Mouse (Mus musculus) neural tube, embryonic 15.5 days (tissue): Measurements from ENCODE around the gene Pomt2. TPM values are rescaled to one million over a fixed set of nuclear protein-coding genes. Genes with fewer than 3 reads are reported as not detected.
A peak's percentile ranks its signal among the peaks of the same experiment; 100 is the strongest.
"Not testable (repeated sequence)": the region's sequence is repeated elsewhere in the genome, so short reads cannot be mapped to it uniquely, and the experiment has no call there.

Source experiments
- ATAC-seq: fragments of 200-750 bp; cut with Nextera tagmentation; 2 replicates; pipeline ENCODE4 v1.8.0; 2017; ENCODE audit warnings: mild to moderate bottlenecking, moderate TSS enrichment, moderate library complexity; ENCODE audit not compliant: low FRiP score
- H3K27ac ChIP-seq: fragments of 300-500 bp; sonication (generic); replicated peaks from 2 replicates; pipeline ENCODE4 v1.5.1; 2015; ENCODE audit warnings: mild to moderate bottlenecking, inconsistent platforms
- H3K27me3 ChIP-seq: fragments of 300-500 bp; sonication (generic); replicated peaks from 2 replicates; pipeline ENCODE4 v1.6.1; 2015; ENCODE audit warnings: inconsistent platforms
- H3K36me3 ChIP-seq: fragments of 300-500 bp; sonication (generic); 2 replicates; pipeline ENCODE4 v1.6.1; 2015; ENCODE audit warnings: inconsistent platforms
- H3K4me1 ChIP-seq: fragments of 300-500 bp; sonication (generic); 2 replicates; pipeline ENCODE4 v1.6.1; 2015; ENCODE audit warnings: inconsistent platforms
- H3K4me2 ChIP-seq: fragments of 300-500 bp; sonication (generic); 2 replicates; pipeline ENCODE4 v1.6.1; 2015; ENCODE audit warnings: inconsistent platforms, mild to moderate bottlenecking, moderate library complexity
- H3K4me3 ChIP-seq: fragments of 300-500 bp; sonication (generic); replicated peaks from 2 replicates; pipeline ENCODE4 v1.5.1; 2015; ENCODE audit warnings: mild to moderate bottlenecking, inconsistent platforms
- H3K9ac ChIP-seq: fragments of 300-500 bp; sonication (generic); replicated peaks from 2 replicates; pipeline ENCODE4 v1.6.1; 2015; ENCODE audit warnings: mild to moderate bottlenecking, inconsistent platforms
- H3K9me3 ChIP-seq: fragments of 300-500 bp; sonication (generic); replicated peaks from 2 replicates; pipeline ENCODE4 v1.6.1; 2016; ENCODE audit warnings: inconsistent platforms
- WGBS: fragments of 180-500 bp; shearing (Covaris S2); methylation state at CpG from one replicate; pipeline ENCODE4 v1.1.7; 2015; ENCODE audit warnings: mixed read lengths; 5-methylcytosine and 5-hydroxymethylcytosine counted together
- polyA plus RNA-seq: library from polyadenylated mRNA; unstranded; fragments of >200 nt; fragmentation: Nextera tagmentation; extraction: Ambion mirVana; gene quantifications from 2 replicates; pipeline ENCODE4 v1.2.1, GENCODE M21; 2015

Gene Pomt2
- 13.4 and 13.8 TPM in 2 replicates for polyA plus RNA-seq

DNA sequence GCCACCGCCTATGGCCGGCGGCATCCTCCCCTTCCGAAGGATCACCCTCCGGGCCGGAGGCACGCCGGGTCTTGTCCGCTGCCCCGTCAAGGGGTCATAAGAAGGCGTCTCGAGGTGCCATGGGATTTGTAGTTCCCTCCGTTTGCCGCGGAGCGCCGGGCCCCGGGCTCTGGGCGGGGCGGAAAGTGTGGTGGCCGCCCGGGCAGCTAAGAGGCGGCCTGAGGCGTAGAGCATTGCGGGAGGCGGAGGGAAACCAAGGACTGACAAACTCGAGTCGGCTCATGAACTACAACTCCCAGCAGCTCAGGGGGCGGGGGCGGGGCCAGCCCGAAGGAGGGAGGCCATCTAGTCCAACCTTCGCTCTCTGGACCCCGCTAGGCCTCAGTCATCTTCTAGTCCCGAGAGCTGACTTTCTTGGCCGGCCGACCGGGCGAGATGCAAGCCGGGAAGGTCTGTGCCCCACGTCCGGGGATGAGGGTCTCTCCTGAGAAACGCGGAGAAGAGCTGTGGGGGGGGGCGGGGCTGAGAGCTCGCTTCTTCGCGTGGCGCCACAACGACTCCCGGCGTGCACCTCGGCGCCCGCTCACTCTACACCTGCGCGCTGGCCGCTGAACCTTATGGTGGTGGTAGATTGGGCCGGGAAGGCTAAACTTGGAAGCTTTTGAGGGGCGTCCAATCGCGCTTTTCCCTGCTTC lies at the start of gene Pomt2:
Gene Pomt2, minus strand, starts transcription at position 574 of the 695 bp plus-strand sequence.
- H3K9me3 ChIP-seq, result no peaks in the 10 kb centered on the region
- peak; percentile 96 for ATAC-seq
- H3K36me3 ChIP-seq, result peaks cover 8% of the 10 kb centered on the region; the same call in 1 of the 2 replicates
- H3K4me1 ChIP-seq, result peaks cover 26% of the 10 kb centered on the region
- H3K4me3 ChIP-seq, result peak within 1 kb of the TSS; percentile 100
- peak within 1 kb of the TSS; percentile 78 for H3K9ac ChIP-seq
- H3K4me2 ChIP-seq, result peak within 1 kb of the TSS; percentile 74
- H3K27me3 ChIP-seq, result no peaks in the 10 kb centered on the region
- peak within 1 kb of the TSS; percentile 100 for H3K27ac ChIP-seq
- under 1% methylated on average over 60 of the region's 61 CpGs for WGBS

DNA sequence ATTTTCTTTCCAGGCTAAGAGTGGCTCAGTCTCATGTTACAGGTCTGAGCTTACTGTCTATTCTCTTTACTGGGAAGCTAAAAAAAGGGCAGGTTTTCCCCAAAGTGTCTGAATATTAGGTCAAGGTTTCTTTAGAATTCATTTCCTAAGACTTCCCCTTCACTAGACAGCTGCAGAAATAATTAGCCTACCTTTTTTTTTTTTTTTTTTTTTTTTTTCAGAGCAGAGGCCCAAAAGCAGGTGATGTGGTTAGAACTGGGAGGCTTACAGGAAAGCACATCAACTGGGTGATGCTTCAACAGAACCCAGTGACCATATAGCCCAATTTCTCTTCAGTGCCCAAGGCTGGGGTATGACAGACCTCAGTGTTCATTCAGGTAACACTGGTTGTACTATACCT lies 48.5 kb upstream of the Pomt2 start:
- no peak overlapping the region for H3K27ac ChIP-seq
- H3K4me1 ChIP-seq, result peaks cover 15% of the 10 kb centered on the region
- no peaks in the 10 kb centered on the region for H3K27me3 ChIP-seq
- H3K36me3 ChIP-seq, result no peaks in the 10 kb centered on the region
- H3K4me2 ChIP-seq, result no peak overlapping the region
- no peak for ATAC-seq
- no peak overlapping the region for H3K9ac ChIP-seq
- no peaks in the 10 kb centered on the region for H3K9me3 ChIP-seq
- H3K4me3 ChIP-seq, result no peak overlapping the region

DNA sequence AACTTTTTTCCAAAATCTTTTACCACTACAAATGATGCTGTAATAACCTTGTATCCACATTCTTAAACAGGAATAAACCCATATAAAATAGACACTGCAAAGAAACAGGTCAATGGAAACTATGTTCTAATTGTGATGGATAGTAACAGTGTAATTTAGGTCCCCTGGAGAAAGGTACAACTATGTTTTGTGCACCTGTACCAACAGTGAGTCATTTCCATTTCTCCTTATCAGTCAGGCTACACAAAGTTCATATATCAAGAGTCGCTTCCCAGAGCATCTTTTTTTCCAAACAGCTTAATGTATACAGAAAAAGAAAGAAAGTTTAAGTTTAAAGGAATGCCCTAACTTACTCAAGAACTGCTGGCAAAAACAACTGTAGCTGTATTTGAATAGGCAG lies 47.3 kb upstream of the Pomt2 start:
- Histone ChIP-seq H3K27ac (no peak overlapping the region), H3K4me1 (peaks cover 18% of the 10 kb centered on the region), H3K36me3 (no peaks in the 10 kb centered on the region), H3K4me2 (no peak overlapping the region), H3K27me3 (no peaks in the 10 kb centered on the region), H3K9me3 (no peaks in the 10 kb centered on the region), H3K4me3 (no peak overlapping the region), H3K9ac (no peak overlapping the region)
- WGBS, result 84% methylated on average over 1 of the region's 1 CpGs
- ATAC-seq, result no peak

DNA sequence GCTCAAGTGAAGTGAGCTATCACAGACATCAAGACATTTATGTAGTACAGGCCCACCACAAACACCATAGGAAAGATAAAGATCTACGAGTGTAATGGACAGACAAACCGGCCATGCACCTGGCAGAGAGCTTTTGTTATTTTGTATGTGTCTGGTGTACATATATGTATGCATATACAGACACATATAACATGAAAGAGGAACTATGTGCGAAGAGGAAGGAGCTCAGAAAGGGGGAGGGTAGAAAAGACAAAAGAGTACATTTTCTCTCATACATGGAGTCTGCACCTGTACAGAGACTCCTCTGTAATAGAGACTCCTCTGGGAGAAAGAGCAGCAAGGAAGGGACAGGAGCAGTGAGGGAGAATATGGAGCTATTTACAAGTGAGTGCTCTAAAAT lies 45.2 kb upstream of the Pomt2 start:
- no peak overlapping the region for H3K4me3 ChIP-seq
- no peak overlapping the region for H3K4me2 ChIP-seq
- no peak for ATAC-seq
- no peaks in the 10 kb centered on the region for H3K9me3 ChIP-seq
- H3K27ac ChIP-seq, result no peak overlapping the region
- WGBS, result 91% methylated on average over 3 of the region's 3 CpGs
- no peaks in the 10 kb centered on the region for H3K27me3 ChIP-seq
- no peak overlapping the region for H3K9ac ChIP-seq
- H3K36me3 ChIP-seq, result no peaks in the 10 kb centered on the region
- H3K4me1 ChIP-seq, result peaks cover 7% of the 10 kb centered on the region

DNA sequence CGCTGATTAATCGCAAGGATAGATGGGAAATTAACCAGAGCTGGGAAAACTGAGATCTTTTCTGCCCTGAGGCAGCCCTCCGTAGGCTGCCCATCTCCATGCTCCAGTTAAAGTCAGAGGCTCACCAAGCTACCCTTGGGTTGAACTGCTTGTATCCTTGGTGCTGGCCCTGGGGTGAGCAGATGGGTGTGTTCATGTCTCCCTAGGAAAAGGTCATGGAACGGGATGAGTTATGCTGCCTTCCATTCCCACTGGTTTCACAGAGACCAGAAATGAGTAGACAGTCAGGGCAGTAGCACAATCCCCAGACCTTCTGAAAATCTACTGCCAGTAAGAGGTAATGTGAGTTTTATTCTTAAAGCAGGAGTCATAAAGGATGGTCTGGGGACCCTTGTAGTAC lies 29.9 kb upstream of the Pomt2 start:
- no peak overlapping the region for H3K27ac ChIP-seq
- H3K9ac ChIP-seq, result no peak overlapping the region
- WGBS, result 93% methylated on average over 4 of the region's 4 CpGs
- no peaks in the 10 kb centered on the region for H3K9me3 ChIP-seq
- peaks cover 19% of the 10 kb centered on the region for H3K36me3 ChIP-seq
- peaks cover 17% of the 10 kb centered on the region for H3K4me1 ChIP-seq
- no peak overlapping the region for H3K4me3 ChIP-seq
- H3K4me2 ChIP-seq, result no peak overlapping the region
- ATAC-seq, result no peak
- H3K27me3 ChIP-seq, result no peaks in the 10 kb centered on the region

DNA sequence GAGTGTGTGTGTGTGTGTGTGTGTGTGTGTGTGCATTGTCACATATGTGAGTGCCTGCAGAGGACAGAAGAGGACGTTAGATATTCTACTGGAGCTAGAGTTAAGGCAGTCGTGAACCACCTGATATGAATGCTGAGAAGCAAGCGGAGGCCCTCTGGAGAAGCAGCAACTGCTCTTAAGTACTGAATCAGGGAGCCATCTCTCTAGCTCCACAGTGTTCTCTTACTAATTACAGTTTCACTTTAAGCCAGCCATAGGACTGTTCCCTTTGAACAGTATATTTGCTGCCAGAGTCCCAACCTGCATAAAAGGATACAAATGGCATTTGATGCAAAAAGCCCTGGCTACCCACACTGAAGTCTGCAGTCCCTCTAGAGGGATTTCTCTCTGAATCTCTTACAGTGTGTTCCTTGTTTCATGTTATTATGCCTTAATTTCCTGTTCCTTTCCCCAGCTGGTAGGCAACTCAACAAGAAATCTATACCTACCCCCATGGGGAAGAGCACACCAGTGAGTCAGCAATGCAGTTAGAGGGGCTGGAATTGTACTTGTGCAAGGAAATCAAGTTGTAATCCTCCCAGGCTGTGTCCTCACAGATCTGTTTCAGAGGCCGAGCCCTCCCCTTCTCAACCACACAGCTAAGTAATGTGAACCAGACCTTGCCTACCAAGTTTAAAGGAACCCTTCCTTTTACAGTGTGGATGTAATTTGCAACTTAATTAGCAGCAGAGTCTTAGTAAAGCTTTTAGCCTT lies 27.6 kb upstream of the Pomt2 start:
- H3K9ac ChIP-seq, result no peak overlapping the region
- H3K27me3 ChIP-seq, result no peaks in the 10 kb centered on the region
- 0 out of 2 replicates have a peak, but pooled peaks have one; percentile 24 for ATAC-seq
- no peak overlapping the region for H3K4me3 ChIP-seq
- 73% methylated on average over 4 of the region's 4 CpGs for WGBS
- H3K36me3 ChIP-seq, result peaks cover 32% of the 10 kb centered on the region
- H3K9me3 ChIP-seq, result no peaks in the 10 kb centered on the region
- H3K4me1 ChIP-seq, result peaks cover 17% of the 10 kb centered on the region
- H3K4me2 ChIP-seq, result no peak overlapping the region
- no peak overlapping the region; the same call in 1 of the 2 replicates for H3K27ac ChIP-seq

DNA sequence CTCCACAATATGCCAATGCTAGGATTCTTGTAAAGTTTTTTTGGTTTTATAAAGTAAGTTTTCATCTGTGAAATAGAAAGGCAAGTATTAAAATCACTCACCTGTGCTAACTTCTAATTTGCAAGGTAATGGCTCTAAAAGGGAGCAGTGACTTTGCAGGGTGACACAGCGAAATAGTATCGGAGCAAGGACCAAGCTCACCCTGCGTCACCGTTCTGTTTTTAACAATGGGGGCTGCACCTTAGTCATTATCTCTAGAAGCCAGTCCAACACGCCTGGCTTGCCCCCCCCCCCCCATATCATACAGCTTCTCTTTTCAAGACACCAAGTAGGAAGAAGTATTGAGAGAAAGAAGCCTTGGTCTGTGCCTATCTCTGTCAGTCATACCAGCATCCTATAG lies 13.0 kb upstream of the Pomt2 start:
- Histone ChIP-seq H3K9ac (no peak overlapping the region), H3K27me3 (no peaks in the 10 kb centered on the region), H3K4me3 (no peak overlapping the region), H3K4me2 (no peak overlapping the region), H3K4me1 (no peaks in the 10 kb centered on the region), H3K9me3 (no peaks in the 10 kb centered on the region), H3K36me3 (0 out of 2 replicates have a peak, but pooled peaks cover 6% of the 10 kb centered on the region), H3K27ac (no peak overlapping the region)
- WGBS, result 90% methylated on average over 5 of the region's 5 CpGs
- no peak for ATAC-seq

DNA sequence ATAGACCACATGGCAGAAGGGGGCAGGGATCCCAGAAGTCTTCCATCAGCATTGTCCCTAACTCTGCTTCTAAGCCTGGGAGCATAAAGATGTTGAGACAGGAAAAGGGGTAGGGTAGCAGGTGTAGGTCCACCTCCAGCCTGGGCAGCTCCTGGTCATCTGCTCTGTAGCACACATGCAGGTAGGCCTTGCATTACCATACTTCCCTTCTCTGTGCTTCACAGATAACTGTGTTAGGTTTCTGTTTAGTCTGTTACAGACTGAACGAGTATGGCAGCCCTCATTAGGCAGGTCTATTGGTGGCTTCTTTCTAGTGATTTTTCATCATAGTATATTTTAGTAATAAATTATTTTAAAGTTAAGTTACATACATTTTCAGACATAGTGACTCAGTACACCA lies 12.5 kb upstream of the Pomt2 start:
- WGBS, result 93% methylated on average over 1 of the region's 1 CpGs
- no peak overlapping the region for H3K9ac ChIP-seq
- H3K4me2 ChIP-seq, result no peak overlapping the region
- no peak overlapping the region for H3K4me3 ChIP-seq
- H3K9me3 ChIP-seq, result no peaks in the 10 kb centered on the region
- no peaks in the 10 kb centered on the region for H3K4me1 ChIP-seq
- H3K27me3 ChIP-seq, result no peaks in the 10 kb centered on the region
- H3K27ac ChIP-seq, result no peak overlapping the region
- no peak for ATAC-seq
- H3K36me3 ChIP-seq, result 0 out of 2 replicates have a peak, but pooled peaks cover 6% of the 10 kb centered on the region

DNA sequence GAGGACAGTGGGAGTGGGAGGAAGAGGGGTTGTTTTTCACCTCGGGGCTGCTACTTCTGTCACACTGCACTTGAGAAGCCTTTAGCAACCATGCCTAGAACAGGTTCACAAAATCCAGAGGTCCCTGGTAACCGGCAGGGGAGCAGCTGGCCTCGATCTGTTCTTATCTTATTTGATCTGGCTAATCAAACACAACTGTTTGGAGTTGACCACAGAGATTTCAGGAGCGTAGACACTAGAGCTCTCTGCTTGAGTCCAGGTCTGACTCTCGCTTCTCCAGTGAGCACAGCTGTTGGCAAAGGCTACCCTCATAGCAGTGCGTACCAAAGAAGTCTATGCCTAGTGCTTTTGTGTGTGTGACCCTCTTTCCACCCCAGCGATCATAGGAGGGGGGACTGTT lies 10.3 kb upstream of the Pomt2 start:
- no peaks in the 10 kb centered on the region for H3K4me1 ChIP-seq
- H3K27ac ChIP-seq, result no peak overlapping the region
- no peak overlapping the region for H3K9ac ChIP-seq
- WGBS, result 81% methylated on average over 7 of the region's 7 CpGs
- no peaks in the 10 kb centered on the region for H3K27me3 ChIP-seq
- no peak overlapping the region for H3K4me2 ChIP-seq
- ATAC-seq, result no peak
- H3K36me3 ChIP-seq, result 0 out of 2 replicates have a peak, but pooled peaks cover 2% of the 10 kb centered on the region
- H3K4me3 ChIP-seq, result no peak overlapping the region
- H3K9me3 ChIP-seq, result no peaks in the 10 kb centered on the region

DNA sequence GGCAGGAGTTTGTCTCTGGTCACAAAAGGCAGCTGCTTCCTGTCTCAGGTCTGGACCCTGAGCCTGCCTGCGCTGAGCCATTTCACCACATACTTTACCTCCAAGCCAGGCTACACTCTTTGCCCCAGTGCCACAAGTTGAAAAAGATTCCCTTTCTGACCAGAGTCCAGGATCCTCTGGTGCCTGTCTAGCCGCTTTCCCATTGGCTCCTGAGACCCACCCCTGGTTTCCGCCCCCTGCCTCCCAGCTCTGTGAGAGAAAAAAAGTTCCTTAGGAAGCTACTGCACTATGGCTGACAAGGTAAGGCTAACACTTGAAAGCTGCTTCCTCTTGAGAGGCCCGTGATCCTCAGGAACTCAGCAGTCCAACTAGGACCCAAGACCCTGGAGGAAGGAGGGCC lies 9.6 kb upstream of the Pomt2 start:
- Histone ChIP-seq H3K4me3 (no peak overlapping the region), H3K27me3 (no peaks in the 10 kb centered on the region), H3K9ac (no peak overlapping the region), H3K27ac (no peak overlapping the region), H3K36me3 (no peaks in the 10 kb centered on the region), H3K4me2 (no peak overlapping the region), H3K4me1 (no peaks in the 10 kb centered on the region), H3K9me3 (no peaks in the 10 kb centered on the region)
- 66% methylated on average over 4 of the region's 4 CpGs for WGBS
- no peak for ATAC-seq

DNA sequence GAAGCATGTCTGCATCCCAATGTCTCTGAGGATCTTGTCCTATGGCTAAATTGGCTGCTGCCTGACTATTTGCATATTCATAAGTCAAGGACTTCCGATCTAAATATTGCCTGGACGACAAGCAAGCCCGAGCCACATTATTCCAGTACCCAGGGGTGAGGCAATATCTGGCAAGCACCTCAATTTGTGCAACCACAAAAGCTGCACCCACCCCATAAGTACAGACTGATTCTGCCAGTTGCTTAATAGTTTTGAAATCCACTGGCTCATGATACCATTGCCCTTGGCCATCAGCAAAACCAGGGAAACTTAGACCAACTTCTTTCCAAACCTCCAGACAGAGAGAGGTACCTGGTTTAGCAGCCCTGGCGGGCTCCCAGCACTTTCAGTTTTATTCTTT lies 6.7 kb upstream of the Pomt2 start:
- WGBS, result 82% methylated on average over 4 of the region's 4 CpGs
- H3K9me3 ChIP-seq, H3K4me2 ChIP-seq, H3K27ac ChIP-seq, H3K36me3 ChIP-seq, H3K4me3 ChIP-seq, H3K4me1 ChIP-seq, H3K9ac ChIP-seq, H3K27me3 ChIP-seq, ATAC-seq: not testable (repeated sequence)

DNA sequence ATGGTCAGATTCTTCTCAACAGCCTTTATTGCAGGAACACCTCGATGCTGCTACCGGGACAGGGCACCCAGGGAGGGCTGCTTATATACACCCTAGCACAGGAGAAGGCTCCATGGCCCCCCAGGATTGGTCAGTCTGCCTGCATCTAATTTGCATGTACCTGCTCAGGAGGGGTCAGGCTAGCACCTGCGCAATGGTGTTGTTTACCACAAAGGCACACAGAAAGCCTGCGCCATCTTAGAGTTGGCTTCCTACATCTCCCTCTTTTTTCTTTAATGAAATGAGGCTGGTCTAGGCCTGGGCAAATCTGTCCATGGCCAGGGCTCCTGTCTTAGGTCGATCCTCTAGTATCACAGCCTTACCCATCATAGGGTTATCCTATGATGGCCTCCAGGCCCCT lies 1.7 kb upstream of the Pomt2 start:
- H3K4me1 ChIP-seq, result peaks cover 26% of the 10 kb centered on the region
- H3K4me3 ChIP-seq, result no peak overlapping the region
- no peak overlapping the region for H3K27ac ChIP-seq
- H3K27me3 ChIP-seq, result no peaks in the 10 kb centered on the region
- 96% methylated on average over 5 of the region's 5 CpGs for WGBS
- H3K36me3 ChIP-seq, result peaks cover 3% of the 10 kb centered on the region; the same call in 1 of the 2 replicates
- H3K9me3 ChIP-seq, result no peaks in the 10 kb centered on the region
- H3K9ac ChIP-seq, result no peak overlapping the region
- H3K4me2 ChIP-seq, result no peak overlapping the region
- no peak for ATAC-seq
